Mouse (Mus musculus) spleen, adult 18-20 months (tissue): ENCODE results near the gene Ifitm10.
"Not testable (repeated sequence)": the region's sequence is repeated elsewhere in the genome, so short reads cannot be mapped to it uniquely, and the experiment has no call there.

Experiments
- DNase-seq, 2 experiments: peaks; one replicate each; pipeline ENCODE4 v3.0.0; 2022; ENCODE audit warnings: mixed read lengths in 2 of 2

The Ifitm10 gene

DNA sequence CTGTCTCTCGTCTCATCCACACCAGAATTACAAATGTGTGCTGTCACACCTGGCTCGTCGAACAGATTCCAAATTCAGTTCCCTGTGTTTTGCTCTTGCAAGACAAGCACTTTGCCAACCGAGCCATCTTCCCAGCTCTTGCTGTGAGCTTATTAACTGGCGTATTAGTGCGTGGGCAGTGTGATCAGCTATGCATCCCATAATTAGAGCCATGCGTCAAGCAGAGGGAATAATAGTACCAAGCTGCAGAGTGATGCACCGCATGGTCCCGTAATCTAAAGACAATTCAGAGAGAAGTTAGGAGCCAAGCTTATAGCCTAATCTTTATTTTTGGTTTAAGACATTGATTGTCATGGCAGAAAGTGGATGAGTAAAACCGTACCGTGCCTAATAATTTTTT is 54.4 kb downstream of the Ifitm10 start:
- DNase-seq: no peak

DNA sequence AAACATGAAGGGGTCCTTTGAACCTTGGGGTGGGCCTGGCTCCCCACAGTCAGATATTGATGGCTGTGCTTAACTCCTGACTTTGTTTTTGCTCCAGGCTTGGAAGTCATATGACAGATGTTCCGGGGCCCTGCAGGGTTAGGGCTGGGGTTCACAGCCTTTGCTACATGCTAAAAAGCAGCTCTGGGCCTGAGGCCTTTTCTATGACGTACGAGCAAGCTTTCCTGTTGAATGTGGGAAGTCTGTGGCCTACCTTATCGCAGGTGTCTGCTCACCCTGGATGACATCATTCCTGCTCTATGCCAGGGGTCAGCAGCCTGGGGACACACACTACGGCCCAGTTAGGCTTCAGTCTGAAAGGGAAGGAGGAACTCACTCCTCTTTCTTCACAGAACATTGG is 56.3 kb downstream of the Ifitm10 start:
- DNase-seq: no peak

DNA sequence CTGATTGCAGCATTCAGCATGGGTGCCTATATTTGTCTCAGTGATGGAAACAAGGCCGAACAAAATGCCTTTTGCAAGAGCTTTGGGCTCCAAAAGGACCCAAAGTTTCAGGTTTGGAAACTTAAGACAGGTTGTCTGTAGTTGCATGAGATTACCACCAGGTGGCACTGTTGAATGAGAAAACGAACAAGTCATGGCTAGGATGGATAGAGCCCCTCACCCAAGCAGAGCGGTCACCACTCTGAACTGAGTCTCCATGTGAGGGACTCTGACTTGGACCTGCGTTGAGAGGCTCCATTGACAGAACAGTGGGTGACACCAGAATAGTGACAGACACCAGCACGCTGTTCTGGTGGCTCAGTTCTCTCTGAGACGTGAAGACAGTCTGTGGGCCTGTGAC is 57.0 kb downstream of the Ifitm10 start:
- peak in 1 of 2 experiments; percentile 19 for DNase-seq

DNA sequence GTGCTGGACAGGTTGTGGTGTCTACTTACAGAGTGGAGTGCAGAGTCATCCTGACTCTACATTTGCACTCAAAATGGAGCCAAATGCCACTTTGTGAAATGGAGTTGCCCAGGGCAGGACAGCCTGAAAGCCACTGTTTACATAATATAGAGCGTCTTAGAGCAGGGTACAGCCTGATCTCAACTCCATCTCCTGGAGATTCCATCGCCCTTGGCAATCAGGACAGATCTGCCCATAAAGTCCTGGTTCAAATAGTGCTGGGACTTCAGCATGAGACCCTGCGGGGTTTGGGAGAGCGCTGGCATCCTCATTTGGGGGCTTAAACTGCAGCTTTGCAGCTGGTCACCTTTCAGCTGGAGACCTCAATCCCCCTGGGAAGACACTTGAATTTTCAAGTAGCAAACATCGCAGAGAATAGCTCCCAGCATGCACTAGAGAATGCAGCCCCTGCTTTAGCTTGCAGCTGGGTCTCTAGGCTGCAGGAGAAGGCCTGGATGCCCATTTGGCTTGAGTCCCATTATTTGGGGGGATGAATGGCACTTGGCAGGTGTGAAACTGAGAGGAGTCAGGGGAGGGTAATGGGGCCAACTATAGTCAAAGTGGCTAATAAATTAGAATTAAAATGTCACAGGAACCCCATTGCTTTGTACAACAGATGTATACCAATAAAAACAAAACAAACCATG is 58.8 kb downstream of the Ifitm10 start:
- no peak for DNase-seq

DNA sequence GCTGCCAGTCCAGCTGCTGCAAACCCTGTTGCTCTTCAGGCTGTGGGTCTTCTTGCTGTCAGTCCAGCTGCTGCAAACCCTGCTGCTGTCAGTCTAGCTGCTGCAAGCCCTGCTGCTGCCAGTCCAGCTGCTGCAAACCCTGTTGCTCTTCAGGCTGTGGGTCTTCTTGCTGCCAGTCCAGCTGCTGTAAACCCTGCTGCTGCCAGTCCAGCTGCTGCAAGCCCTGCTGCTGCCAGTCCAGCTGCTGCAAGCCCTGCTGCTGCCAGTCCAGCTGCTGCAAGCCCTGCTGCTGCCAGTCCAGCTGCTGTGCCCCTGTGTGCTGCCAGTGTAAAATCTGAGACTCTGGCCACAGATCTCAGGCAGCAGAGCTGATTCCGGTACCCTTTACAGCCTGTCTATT is 69.6 kb downstream of the Ifitm10 start:
- DNase-seq: not testable (repeated sequence)

DNA sequence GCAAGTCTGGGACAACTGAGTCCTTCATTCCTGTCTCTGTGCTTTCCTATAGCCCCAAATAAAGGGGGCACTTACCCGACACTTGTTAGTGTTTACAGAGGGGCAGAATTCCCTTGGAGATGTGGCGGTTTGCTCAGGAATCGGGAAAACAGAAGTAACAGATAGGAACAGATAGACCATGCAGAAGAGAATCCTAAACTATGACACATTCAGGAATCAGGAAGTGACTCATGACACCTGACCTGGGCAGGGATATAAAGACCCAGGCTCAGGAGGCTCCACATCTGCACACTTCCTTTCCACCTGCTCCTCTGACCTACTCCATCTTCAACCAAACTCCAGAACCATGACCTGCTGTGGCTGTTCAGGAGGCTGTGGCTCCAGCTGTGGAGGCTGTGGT is 70.3 kb downstream of the Ifitm10 start, which contains the start of gene Krtap5-4:
Gene Krtap5-4, plus strand, starts transcription at position 301 of the 400 bp plus-strand sequence.
- no peak for DNase-seq

DNA sequence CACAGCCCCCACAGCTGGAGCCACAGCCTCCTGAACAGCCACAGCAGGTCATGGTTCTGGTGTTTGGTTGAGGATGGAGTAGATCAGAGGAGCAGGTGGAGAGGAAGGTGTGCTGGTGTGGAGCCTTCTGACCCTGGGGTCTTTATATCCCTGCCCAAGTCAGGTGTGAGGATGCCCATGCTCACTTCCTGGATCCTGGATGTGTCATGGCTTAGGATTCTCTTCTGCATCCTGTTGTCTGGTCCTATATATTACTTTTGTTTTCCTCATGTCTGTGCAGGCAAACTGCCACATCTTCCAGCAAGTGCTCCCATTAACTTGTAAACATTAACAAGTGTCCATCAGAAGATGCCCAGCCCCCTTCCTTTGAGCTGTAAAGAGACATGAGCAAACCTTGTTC is 76.5 kb downstream of the Ifitm10 start, which contains the start of gene Krtap5-1:
Gene Krtap5-1, minus strand, starts transcription at position 101 of the 400 bp plus-strand sequence.
- not testable (repeated sequence) for DNase-seq

DNA sequence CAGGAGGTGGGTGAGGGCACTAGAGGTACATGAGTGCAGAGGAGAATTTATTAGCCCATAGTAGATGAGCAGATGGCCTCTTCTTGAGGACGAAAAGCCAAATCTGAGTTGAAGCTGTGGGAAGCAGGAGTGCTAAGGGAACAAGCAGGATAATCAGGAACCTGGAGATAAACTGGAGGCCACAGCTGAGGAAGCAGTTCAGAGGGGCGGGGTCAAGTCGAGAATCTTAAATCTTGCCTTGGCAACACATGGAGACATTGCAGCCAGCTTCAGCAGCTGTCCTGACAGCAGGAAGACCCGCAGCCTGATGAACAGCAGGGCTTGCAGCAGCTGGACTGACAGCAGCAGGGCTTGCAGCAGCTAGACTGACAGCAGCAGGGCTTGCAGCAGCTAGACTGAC is 77.4 kb downstream of the Ifitm10 start:
- not testable (repeated sequence) for DNase-seq

DNA sequence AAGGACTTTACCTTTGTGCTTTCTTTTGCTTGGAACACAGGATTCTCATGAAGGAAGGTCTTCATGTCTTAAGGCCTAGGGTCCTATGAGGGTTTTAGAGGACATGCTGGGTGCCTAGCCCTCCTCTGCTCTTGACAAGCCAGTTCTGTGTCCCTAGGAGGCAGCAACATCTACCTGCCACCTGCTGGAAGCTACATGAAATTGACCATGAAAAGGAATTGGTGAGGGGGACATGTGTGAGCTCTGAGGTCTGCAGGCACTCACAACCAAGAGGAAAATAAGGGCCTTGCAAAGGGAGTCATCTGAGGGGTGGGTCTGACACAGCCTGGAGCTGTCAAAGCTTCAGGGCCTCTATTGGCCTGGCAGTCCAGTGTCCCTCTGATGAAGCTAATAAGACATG is 78.1 kb downstream of the Ifitm10 start:
- no peak for DNase-seq

DNA sequence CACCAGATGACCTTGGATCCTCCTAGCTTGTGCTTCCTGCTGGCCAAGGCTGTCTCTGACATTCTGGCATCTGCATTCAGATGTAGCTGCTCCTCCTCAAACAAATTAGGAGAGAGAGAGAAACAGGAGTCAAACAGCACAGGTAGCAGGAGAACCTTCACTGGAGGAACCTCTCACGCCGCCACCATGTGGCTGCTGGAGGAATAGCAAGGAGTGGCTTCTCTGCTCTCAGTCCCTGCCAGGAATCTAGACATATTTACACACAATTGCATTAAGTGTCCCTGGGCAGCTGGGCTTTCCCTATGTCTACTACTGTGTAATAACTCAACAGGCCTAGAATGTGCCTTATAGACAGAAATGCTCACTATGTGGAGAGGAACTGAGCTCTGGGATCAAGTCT is 79.7 kb downstream of the Ifitm10 start:
- peak in 1 of 2 experiments; percentile 24 for DNase-seq

DNA sequence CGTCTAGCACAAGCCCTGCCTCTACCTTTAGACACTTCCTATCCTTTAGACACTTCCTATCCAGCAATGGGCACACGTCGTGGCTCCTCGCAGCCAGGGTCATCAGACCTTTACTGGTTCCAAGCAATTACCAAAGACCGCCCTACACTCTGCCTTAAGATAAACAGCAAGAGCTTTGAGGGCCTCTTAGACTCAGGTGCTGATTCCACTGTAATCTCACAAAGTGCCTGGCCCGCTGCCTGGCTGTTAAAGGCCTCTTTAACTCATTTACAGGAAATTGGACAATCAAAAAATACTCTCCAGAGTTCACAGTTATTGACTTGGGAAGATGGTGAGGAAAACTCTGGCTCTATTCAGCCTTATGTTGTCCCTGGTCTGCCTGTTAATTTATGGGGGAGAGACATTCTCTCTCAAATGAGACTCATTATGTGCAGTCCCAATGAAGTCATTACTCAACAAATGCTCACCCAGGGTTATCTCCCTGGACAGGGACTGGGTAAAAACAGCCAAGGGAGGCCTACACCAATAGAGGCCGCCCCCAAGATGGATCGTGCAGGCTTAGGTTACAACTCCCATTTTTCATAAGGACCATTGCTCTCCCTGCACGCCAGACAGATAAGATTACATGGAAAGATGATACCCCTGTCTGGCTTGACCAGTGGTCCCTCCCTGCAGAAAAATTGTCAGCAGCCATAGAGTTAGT is 87.5 kb downstream of the Ifitm10 start:
- not testable (repeated sequence) for DNase-seq

DNA sequence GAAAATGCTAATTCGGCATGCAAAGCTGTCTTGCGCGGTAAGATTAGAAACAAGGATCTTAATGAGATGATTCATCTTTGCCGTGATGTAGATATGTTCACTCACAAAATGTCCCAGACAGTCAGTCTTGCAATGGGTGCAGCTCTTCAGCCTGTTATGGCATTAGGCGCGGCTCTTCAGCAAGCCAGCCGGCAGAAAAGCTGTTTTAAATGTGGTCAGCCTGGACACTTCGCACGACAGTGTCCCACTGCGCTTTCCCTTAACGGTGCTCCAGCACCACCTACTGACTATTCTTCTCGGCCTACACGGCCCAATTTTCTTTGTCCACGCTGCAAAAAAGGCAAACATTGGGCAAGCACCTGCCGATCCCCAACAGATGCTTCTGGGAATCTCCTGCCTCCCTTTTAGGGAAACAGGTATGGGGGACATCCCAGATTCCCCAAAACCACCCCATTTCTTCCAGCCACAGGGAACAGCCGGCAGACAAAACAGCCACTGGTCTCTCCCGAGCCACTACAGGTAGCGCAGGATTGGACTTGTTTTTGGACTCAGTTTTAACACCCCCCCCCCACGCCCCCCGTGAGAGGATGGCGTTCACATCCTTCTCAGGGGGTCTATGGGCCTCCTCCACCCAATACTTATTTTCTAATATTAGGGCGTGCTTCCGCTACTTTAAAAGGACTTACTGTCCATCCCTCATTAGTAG is 88.3 kb downstream of the Ifitm10 start:
- DNase-seq: no peak

DNA sequence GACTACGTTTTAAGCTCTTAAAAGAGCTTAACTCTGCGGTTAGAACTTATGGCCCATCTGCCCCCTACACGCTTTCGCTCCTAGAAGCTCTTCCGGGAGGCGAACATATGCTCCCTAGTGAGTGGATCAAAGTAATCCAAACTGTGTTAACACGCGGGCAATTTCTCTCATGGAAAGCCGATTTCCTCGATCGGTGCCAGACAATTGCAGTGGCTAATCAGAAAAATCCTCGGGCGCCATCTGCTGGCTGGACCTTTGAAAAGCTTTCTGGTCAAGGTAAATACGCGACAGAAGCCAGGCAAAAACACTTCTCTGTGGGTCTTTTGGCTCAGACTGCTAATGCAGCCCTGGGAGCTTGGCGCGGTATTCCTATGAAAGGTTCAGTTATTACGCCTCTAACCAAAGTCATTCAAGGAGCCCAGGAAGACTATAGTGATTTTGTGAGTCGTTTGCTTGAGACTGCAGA is 88.9 kb downstream of the Ifitm10 start:
- DNase-seq: peak; percentile 70 to 90

DNA sequence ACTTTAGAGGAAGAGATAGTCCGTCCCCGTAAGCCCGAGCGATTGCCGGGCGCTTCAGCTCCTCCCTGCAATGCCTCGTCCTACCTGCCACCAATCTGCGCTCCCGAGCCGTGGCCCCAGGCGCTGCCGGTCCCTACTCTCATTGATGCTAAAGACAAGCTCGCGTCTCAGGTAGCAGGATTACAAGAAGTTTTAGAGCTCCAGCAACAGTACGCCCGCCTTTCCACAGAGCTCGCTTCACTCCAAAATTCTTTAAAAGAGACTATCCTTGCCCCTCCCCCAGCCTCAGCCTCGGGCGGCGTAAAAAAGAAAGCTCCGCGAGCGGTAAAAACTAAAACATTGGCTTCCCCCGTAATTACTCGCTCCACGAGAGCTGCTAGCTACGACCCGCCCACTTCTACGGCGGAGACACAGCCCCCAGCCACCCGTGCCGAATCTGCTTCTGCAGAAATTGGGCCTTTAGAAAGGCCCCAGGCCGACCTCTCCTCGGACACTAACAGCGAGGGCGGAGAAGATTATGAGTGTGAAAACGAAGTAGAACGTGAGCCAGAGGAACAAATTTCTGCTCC is 89.4 kb downstream of the Ifitm10 start:
- DNase-seq: peak; percentile 27 to 59

DNA sequence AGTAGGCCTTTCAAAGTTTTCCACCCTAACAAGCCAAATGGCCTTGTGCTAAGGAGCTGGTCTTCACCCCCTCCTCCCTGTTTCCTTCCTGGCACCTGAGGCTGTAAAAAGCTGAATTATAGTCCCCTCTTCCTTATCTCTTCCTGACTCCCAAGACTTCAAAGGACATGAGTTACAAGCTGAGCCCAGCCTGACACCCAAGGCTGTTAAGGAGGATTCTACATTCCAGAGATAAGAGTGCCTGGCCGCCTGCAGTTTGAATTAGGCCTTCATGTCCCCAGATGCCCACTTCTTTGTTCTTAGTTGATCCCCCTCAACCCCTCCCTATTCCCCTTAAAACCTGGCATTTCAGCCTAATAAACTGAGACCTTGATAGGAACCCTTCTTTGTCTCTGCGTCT is 90.7 kb downstream of the Ifitm10 start:
- not testable (repeated sequence) for DNase-seq

DNA sequence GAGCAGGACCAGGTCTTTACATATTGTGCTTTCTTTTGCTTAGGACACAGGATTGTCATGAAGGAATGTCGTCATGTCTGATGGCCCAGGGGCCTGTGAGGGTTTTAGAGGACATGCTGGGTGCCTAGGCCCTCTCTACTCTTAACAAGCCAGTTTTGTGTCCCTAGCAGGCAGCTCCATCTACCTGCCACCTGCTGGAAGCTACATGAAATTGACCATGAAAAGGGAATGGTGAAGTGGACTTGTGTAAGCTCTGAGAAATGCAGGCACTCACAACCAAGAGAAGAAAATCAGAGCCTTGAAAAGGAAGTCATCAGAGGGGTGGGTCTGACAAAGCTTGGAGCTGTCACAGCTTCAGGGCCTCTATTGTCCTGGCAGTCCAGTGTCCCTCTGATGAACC is 94.3 kb downstream of the Ifitm10 start:
- DNase-seq: not testable (repeated sequence)

DNA sequence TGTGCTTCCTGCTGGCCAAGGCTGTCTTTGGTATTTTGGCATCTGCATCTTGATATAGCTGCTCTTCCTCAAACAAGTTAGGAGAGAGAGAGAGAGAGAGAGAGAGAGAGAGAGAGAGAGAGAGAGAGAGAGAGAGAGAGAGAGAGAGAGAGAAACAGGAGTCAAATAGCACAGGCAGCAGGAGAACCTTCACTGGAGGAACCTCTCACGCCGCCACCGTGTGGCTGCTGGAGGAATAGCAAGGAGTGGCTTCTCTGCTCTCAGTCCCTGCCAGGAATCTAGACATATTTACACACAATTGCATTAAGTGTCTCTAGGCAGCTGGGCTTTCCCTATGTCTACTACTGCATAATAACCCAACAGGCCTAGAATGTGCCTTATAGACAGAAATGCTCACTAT is 95.4 kb downstream of the Ifitm10 start:
- DNase-seq: peak in 1 of 2 experiments; percentile 63
